Mouse (Mus musculus) hindbrain, embryonic 13.5 days (tissue): ENCODE measurements around the gene Ctcf. TPM values are rescaled to one million over a fixed set of nuclear protein-coding genes. Genes with fewer than 3 reads are reported as not detected.

Experiments used
- ATAC-seq: fragments of 200-750 bp; cut with Nextera tagmentation; 2 replicates; pipeline ENCODE4 v1.8.0; 2017; ENCODE audit warnings: moderate TSS enrichment; ENCODE audit not compliant: low FRiP score
- H3K27ac ChIP-seq: fragments of 300-500 bp; sonication (generic); 2 replicates; pipeline ENCODE4 v1.5.1; 2015; ENCODE audit warnings: inconsistent platforms, mild to moderate bottlenecking, moderate library complexity
- H3K27me3 ChIP-seq: fragments of 300-500 bp; sonication (generic); 2 replicates; pipeline ENCODE4 v1.6.1; 2015; ENCODE audit warnings: mild to moderate bottlenecking, inconsistent platforms
- H3K36me3 ChIP-seq: fragments of 300-500 bp; sonication (generic); 2 replicates; pipeline ENCODE4 v1.6.1; 2015; ENCODE audit warnings: mild to moderate bottlenecking, inconsistent platforms
- H3K4me1 ChIP-seq: fragments of 300-500 bp; sonication (generic); replicated peaks from 2 replicates; pipeline ENCODE4 v1.6.1; 2015; ENCODE audit warnings: inconsistent platforms
- H3K4me2 ChIP-seq: fragments of 300-500 bp; sonication (generic); 2 replicates; pipeline ENCODE4 v1.6.1; 2015; ENCODE audit warnings: inconsistent platforms, mild to moderate bottlenecking, moderate library complexity
- H3K4me3 ChIP-seq: fragments of 300-500 bp; sonication (generic); 2 replicates; pipeline ENCODE4 v1.5.1; 2015; ENCODE audit warnings: mild to moderate bottlenecking, inconsistent platforms
- H3K9ac ChIP-seq: fragments of 300-500 bp; sonication (generic); 2 replicates; pipeline ENCODE4 v1.6.1; 2015; ENCODE audit warnings: mild to moderate bottlenecking, inconsistent platforms
- H3K9me3 ChIP-seq: fragments of 300-500 bp; sonication (generic); 2 replicates; pipeline ENCODE4 v1.6.1; 2016; ENCODE audit warnings: inconsistent platforms
- WGBS: fragments of 180-500 bp; shearing (Covaris S2); methylation state at CpG from one replicate; pipeline ENCODE4 v1.1.7; 2015; 5-methylcytosine and 5-hydroxymethylcytosine counted together
- polyA plus RNA-seq: library from polyadenylated mRNA; unstranded; fragments of >200 nt; fragmentation: Nextera tagmentation; extraction: Ambion mirVana; gene quantifications from 2 replicates; pipeline ENCODE4 v1.2.1, GENCODE M21; 2015

Gene Ctcf
- polyA plus RNA-seq, 1 experiment from 2014 or later = 114 TPM

DNA sequence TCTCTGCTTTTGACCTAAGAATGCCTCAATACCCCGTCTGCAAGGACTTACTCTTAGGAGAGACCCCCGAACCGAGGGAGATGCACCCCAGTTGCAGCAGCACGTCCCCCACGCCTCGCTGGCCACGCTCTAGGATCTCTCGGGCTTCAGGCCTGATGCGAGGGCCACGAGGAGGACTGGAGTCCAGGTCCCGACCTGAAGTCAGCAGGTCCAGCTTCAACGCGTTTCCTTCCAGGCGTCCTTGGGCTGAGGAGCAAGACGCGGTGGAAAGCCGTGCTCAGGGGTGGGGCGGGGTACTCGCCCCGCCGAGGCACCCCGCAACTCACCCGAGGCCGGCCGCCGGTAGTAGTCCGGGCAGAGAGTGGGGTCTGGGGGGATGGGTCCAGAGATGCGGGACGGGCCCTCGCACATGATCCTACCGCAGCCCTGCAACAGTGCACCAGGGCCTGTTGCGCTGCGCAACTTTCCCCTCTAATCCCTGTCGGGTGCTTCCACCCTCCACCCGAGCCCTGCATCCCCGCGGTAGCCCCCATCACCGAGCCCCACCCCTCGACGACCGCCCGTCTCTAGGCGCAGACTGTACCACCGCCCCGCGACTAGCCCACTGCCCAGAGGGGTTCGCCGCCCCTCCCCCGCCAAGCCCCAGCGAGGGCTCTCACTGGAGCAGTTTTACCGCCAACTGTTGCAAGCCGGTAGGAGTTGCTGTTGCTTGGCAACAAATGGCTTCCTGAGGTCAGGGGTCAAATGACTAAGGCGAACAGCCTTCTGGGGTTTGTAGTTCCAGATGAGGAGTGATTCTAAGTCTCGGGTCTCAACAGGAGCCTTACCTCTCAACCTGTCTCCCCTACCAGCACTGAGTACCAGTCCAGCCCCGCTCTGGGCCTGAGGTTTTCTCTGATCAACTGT, 71.4 kb downstream of the Ctcf start, which contains the start of the genes 4933405L10Rik and Enkd1:
Gene 4933405L10Rik (plus strand): TSS at position 158 of the 906 bp plus-strand sequence.
Gene Enkd1 (minus strand): TSS at position 713 of the 906 bp plus-strand sequence.
- Histone ChIP-seq H3K27me3 (no peaks in the 10 kb centered on the region), H3K9me3 (no peaks in the 10 kb centered on the region), H3K27ac (no peak within 1 kb of the TSS), H3K36me3 (peaks cover 19% of the 10 kb centered on the region), H3K4me1 (peaks cover 23% of the 10 kb centered on the region), H3K4me3 (peak within 1 kb of the TSS; percentile 63), H3K9ac (peak within 1 kb of the TSS; percentile 75), H3K4me2 (peak within 1 kb of the TSS; percentile 95)
- under 1% methylated on average over 55 of the region's 55 CpGs for WGBS
- peak; percentile 78 for ATAC-seq

DNA sequence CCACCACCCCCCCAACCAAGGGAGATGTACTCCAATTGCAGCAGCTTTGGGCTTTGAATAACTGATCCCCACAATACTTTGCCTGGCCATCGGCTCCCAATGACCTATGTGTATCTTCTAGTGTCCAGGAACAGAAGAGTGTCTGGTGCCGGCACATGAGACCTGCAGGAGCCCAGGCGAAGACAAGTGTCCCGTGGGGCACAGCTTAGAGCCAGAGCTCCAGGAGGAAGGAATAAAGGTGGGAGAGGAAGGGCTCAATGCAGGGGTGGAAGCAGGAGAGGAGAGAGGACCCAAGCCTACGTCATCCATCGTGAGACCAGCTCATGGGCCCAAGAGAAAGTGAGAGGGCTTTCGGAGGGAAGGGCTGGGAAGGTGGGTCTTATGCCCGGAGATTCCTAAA, 72.3 kb downstream of the Ctcf start:
- H3K4me2 ChIP-seq = no peak overlapping the region
- peaks cover 9% of the 10 kb centered on the region for H3K36me3 ChIP-seq
- H3K9me3 ChIP-seq = no peaks in the 10 kb centered on the region
- no peaks in the 10 kb centered on the region for H3K27me3 ChIP-seq
- ATAC-seq = no peak
- H3K9ac ChIP-seq = no peak overlapping the region
- no peak overlapping the region for H3K27ac ChIP-seq
- no peak overlapping the region for H3K4me3 ChIP-seq
- H3K4me1 ChIP-seq = peaks cover 23% of the 10 kb centered on the region
- WGBS = 96% methylated on average over 8 of the region's 8 CpGs

DNA sequence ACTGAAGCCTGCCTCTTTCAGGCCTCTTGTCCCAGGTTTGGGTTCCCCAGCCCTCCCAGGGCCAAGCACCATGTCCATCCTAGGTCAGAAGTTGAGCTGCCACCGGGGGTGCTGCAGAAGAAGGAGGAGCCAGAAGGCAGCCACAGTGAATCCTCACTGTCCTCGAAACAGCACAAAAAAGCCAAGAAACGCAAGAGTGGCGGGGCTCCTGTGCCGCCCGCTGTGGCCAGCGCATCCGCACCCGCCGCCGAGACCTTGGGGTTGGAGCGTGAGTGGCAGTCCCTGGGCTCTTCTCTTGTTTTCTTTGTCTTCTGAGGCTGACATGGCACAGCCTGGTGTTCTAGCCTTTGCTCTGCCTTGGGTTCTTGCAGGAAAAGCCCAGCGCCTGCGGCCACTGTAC, 72.9 kb downstream of the Ctcf start:
- Histone ChIP-seq H3K27me3 (no peaks in the 10 kb centered on the region), H3K4me1 (peaks cover 23% of the 10 kb centered on the region), H3K9me3 (no peaks in the 10 kb centered on the region), H3K36me3 (peaks cover 5% of the 10 kb centered on the region), H3K9ac (no peak overlapping the region), H3K4me2 (no peak overlapping the region), H3K27ac (no peak overlapping the region), H3K4me3 (no peak overlapping the region)
- ATAC-seq = no peak
- 65% methylated on average over 12 of the region's 14 CpGs for WGBS

DNA sequence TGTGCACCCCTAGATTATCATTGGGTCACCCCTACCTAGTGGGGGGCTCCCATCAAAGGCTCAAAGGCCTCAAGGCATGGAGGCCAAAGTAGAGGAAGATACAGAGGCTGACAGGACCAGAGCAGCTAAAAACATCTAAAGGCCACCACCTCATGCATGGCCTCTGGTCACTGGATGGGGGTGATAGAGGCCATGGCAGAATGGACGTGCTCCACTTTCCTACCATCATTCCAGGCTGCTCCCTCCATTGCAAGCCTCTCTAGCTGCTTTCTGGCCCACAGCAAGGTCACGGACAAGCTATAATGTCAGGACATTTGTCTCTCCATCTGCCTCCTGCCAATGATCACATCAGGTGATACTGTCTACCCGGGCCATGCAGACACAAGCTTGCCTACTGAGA, 75.9 kb downstream of the Ctcf start:
- WGBS = 91% methylated on average over 3 of the region's 3 CpGs
- Histone ChIP-seq H3K4me2 (no peak overlapping the region), H3K9me3 (no peaks in the 10 kb centered on the region), H3K27ac (no peak overlapping the region), H3K4me1 (peaks cover 10% of the 10 kb centered on the region), H3K4me3 (no peak overlapping the region), H3K36me3 (peaks cover 30% of the 10 kb centered on the region), H3K27me3 (no peaks in the 10 kb centered on the region), H3K9ac (no peak overlapping the region)
- ATAC-seq = no peak

DNA sequence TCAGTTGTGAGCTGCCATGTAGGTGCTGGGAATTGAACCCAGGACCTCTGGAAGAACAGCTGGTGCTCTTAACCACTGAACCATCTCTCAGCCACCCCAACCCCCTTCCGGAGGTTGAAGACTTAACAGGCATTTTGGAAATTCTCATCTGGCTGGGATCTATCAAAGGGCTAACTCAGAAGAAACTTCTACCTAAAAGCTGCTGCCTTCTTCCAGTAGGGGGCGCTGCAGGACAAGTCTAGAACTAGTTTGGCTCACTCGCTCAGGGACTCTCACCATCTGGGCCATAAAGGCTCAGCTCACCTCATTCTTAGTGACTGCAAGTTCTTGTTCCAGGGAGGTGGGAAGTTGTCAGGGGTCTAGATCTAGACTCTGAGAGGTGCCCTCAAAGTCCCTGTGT, 77.8 kb downstream of the Ctcf start:
- Histone ChIP-seq H3K27ac (no peak overlapping the region), H3K9me3 (no peaks in the 10 kb centered on the region), H3K4me2 (no peak overlapping the region), H3K36me3 (peaks cover 32% of the 10 kb centered on the region), H3K4me1 (no peaks in the 10 kb centered on the region), H3K27me3 (no peaks in the 10 kb centered on the region), H3K4me3 (no peak overlapping the region), H3K9ac (no peak overlapping the region)
- ATAC-seq = 0 out of 2 replicates have a peak, but pooled peaks have one; percentile 31
- WGBS = 15% methylated on average over 3 of the region's 3 CpGs

DNA sequence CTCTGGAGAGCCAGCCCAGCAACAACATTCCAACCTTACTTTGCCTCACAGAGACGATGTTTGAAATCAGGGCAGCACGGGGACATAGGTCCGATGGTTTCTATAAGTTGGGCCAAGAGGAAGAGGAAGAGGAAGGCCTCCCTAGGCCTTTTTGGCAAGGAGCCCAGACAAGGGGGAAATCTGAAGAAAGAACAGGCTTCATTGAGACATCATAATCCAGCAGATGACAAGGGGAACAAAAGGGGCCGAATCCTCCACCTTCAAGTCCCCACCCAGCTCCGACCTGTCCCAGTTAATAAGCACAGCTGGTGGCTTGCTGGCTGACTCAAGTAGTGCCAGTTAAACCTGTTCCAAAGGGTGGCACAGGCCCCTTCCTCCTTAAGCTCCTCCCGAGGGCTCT, 78.7 kb downstream of the Ctcf start:
- H3K27me3 ChIP-seq = no peaks in the 10 kb centered on the region
- H3K4me3 ChIP-seq = no peak overlapping the region
- WGBS = 81% methylated on average over 6 of the region's 6 CpGs
- peak overlapping the region; percentile 35 for H3K27ac ChIP-seq
- no peak overlapping the region for H3K9ac ChIP-seq
- no peak overlapping the region for H3K4me2 ChIP-seq
- no peak for ATAC-seq
- peaks cover 37% of the 10 kb centered on the region for H3K36me3 ChIP-seq
- H3K9me3 ChIP-seq = no peaks in the 10 kb centered on the region
- H3K4me1 ChIP-seq = no peaks in the 10 kb centered on the region

DNA sequence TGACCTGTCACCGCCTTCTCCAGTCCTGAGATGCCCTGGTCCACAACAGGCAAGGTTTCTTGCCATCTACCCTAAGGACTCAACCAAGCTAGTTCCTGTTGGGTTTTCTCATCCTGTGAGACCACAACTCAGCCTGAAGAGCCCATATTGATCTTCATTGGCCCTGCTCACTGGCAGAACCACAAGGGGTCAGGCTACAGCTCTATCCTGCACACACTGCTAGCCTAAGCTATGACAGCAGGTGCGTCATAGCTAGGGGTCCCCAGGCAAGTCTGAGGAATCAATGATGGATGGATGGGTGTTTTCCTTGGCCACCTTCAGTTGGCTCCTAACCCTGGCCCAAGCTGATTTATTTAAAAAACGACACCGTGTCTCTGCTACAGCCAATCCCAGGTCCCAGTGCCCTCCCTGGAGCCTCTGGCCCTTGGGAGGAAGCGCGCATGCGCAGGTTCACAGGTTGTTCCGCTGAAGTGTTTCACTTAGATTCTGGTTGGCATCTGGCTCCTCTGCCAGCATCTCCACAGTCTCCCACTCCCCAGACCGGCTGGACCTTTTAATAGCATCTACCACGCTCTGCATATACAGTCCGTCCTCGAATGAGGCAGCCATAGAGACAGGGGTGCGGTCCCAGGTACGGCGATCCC, 80.1 kb downstream of the Ctcf start:
- Histone ChIP-seq H3K4me3 (no peak overlapping the region), H3K27me3 (no peaks in the 10 kb centered on the region), H3K27ac (no peak overlapping the region), H3K4me2 (no peak overlapping the region), H3K4me1 (no peaks in the 10 kb centered on the region), H3K9ac (no peak overlapping the region), H3K36me3 (peaks cover 47% of the 10 kb centered on the region), H3K9me3 (no peaks in the 10 kb centered on the region)
- ATAC-seq = no peak
- 95% methylated on average over 15 of the region's 15 CpGs for WGBS

DNA sequence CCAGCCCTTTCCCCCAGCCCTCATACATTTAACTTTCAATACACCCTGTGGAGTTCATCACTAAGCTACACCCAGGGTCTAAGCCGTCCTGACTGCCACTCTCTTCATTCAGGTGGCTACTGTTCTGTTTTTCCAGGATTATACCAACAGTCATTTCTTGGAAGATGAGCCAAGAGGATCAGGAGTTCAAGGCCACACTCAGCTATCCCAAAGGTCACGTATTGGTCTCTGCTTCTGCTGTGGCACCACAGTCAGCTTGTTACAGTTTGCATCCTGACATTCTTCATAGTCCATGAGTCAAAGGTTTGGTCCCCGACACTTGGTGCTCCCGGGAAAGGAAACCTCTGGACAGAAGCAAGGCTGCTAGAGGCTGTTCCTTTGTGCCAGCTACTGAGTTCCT, 83.3 kb downstream of the Ctcf start:
- ATAC-seq = no peak
- 91% methylated on average over 4 of the region's 4 CpGs for WGBS

DNA sequence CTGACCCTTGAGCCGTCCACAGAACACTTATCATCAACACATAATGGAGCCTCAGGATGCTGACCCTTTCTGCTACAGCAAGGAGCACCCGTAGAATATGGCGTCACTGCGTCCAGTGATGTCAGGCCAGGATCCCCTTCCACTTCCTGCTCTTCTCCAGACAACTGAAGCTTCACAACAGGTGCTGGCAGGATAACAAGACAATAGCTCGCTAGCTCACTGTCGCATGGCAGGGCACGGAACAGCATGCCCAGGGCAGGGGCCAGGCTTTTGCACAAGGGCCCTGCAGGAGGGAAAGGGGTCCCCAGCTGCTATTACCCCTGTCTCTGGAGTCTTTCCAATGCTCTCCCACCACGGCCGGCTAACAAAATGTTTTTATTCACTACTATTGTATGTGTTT, 86.5 kb downstream of the Ctcf start:
- H3K4me1 ChIP-seq = no peaks in the 10 kb centered on the region
- ATAC-seq = no peak
- peaks cover 66% of the 10 kb centered on the region for H3K36me3 ChIP-seq
- no peaks in the 10 kb centered on the region for H3K9me3 ChIP-seq
- H3K27ac ChIP-seq = no peak overlapping the region
- H3K4me3 ChIP-seq = no peak overlapping the region
- WGBS = 88% methylated on average over 9 of the region's 9 CpGs
- H3K9ac ChIP-seq = no peak overlapping the region
- no peaks in the 10 kb centered on the region for H3K27me3 ChIP-seq
- H3K4me2 ChIP-seq = no peak overlapping the region

More for the DNA sequence above, 83.3 kb downstream of the Ctcf start:
- H3K9me3 ChIP-seq = no peaks in the 10 kb centered on the region
- no peak overlapping the region for H3K4me3 ChIP-seq
- H3K27me3 ChIP-seq = no peaks in the 10 kb centered on the region
- H3K27ac ChIP-seq = no peak overlapping the region
- H3K4me1 ChIP-seq = no peaks in the 10 kb centered on the region
- H3K36me3 ChIP-seq = peaks cover 68% of the 10 kb centered on the region
- no peak overlapping the region for H3K4me2 ChIP-seq
- no peak overlapping the region for H3K9ac ChIP-seq

DNA sequence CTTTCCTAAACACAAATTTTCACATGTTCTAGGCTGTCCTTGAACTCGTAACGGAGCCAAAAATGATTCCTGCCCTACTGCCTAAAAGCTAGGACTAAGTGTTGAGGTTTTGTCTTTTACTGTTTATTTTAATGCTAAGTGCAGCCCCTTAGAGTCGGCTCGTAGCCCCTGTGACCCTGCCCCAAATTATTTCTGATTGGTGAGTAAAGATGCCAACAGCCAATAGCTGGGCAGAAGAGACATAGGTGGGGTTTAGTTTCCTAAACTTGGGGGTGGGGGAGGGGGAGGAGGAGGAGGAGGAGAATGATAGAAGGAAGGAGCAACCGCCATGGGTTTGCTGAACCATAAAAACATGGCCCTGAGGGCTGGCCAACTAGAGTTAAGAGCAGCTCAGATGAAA, 89.4 kb downstream of the Ctcf start:
- 87% methylated on average over 5 of the region's 5 CpGs for WGBS
- no peak for ATAC-seq
- Histone ChIP-seq H3K4me2 (no peak overlapping the region), H3K4me1 (no peaks in the 10 kb centered on the region), H3K9me3 (no peaks in the 10 kb centered on the region), H3K9ac (no peak overlapping the region), H3K4me3 (no peak overlapping the region), H3K27me3 (no peaks in the 10 kb centered on the region), H3K36me3 (peaks cover 74% of the 10 kb centered on the region), H3K27ac (no peak overlapping the region)

DNA sequence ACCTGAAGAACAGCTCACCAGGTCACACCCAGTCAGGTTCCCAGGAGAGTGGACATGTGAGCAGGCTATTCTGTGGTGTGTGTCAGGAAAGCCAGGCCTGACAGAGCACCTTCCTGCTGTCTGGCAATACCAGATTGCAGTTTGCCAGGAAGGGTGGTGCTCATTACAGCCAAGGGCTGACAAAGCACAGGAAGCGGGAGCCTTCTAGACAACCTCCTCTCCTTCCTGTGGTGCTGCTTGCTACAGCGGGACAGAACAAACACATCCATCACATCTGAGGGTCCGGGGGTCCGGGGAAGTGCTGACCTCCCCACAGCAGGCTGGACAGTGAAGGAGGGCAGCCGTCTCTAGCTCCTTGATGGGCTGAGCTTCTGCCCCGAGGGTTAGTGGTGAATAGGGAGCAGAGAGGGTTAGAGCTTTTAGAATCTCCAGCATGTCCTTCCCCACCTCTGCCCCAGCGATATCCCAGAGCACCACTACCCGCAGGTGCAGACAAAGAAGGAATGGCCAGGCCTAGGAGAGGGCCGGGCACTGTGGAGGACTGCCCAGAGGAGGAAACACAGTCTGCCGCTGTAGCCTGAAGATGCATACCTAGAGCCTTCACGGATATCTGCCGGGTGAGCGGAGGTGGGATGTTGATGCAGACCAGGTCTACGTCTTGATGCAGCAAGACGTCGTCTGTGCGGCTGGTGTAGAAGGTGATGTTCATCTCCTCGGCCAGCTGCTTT, 91.2 kb downstream of the Ctcf start:
- no peak overlapping the region for H3K9ac ChIP-seq
- no peak overlapping the region for H3K4me3 ChIP-seq
- no peaks in the 10 kb centered on the region for H3K27me3 ChIP-seq
- WGBS = 90% methylated on average over 18 of the region's 18 CpGs
- H3K4me2 ChIP-seq = no peak overlapping the region
- H3K9me3 ChIP-seq = no peaks in the 10 kb centered on the region
- peaks cover 64% of the 10 kb centered on the region for H3K36me3 ChIP-seq
- no peaks in the 10 kb centered on the region for H3K4me1 ChIP-seq
- peak overlapping the region; percentile 44; the same call in 1 of the 2 replicates for H3K27ac ChIP-seq
- no peak for ATAC-seq

DNA sequence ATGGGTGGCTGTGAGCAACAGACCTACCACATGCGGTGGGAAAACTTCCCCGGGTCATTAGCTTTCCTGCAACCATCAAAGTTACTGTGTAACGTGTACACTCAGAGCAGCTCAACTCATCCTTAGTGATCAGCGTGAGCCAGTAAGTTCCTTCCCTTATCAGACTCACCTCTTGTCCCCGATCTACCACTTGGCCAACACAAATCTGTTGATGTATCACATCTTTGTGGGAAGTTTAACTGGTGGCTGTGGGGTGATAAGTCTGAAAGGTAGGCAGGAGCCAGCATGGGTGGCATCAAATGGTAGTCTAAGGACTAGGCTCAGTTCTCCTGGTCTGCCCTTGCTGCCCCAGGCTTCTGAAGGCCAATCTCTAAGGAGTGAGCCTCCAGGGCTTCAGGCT, 95.8 kb downstream of the Ctcf start:
- no peak overlapping the region for H3K4me2 ChIP-seq
- H3K27ac ChIP-seq = no peak overlapping the region
- no peak overlapping the region for H3K4me3 ChIP-seq
- no peaks in the 10 kb centered on the region; the same call in 1 of the 2 replicates for H3K4me1 ChIP-seq
- peaks cover 29% of the 10 kb centered on the region for H3K36me3 ChIP-seq
- ATAC-seq = no peak
- WGBS = 95% methylated on average over 5 of the region's 5 CpGs
- H3K9ac ChIP-seq = no peak overlapping the region
- H3K27me3 ChIP-seq = no peaks in the 10 kb centered on the region
- H3K9me3 ChIP-seq = no peaks in the 10 kb centered on the region
